Mouse (Mus musculus) telencephalon, adult 2 months (tissue): Measurements from ENCODE around the gene Themis3.

Experiments used
- DNase-seq: peaks from one replicate; pipeline ENCODE4 v3.0.0-alpha.2; 2011; ENCODE audit warnings: low read depth, low spot score

Themis3 gene

DNA sequence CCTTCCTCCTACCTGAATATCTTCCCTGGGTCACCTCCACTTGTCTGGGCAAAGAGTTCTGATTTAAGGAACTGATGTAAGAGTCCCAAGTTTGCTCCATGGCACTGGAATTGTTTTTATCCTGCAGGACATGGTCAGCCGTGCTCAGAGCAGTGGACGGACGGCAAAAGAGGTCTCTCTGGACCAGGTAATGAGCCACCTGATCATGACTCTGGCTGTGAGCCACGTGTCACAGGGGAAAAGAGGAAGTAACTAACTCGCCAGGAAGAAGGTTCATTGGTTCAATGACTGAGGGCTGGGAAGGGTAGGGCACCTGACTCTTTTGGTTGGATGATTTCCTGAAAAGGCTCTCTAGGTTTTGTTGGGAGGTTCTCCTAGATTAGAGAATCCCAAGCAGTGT lies at the start of gene Themis3:
Gene Themis3 (minus strand): TSS at position 187 of the 400 bp plus-strand sequence.
- DNase-seq = no peak

DNA sequence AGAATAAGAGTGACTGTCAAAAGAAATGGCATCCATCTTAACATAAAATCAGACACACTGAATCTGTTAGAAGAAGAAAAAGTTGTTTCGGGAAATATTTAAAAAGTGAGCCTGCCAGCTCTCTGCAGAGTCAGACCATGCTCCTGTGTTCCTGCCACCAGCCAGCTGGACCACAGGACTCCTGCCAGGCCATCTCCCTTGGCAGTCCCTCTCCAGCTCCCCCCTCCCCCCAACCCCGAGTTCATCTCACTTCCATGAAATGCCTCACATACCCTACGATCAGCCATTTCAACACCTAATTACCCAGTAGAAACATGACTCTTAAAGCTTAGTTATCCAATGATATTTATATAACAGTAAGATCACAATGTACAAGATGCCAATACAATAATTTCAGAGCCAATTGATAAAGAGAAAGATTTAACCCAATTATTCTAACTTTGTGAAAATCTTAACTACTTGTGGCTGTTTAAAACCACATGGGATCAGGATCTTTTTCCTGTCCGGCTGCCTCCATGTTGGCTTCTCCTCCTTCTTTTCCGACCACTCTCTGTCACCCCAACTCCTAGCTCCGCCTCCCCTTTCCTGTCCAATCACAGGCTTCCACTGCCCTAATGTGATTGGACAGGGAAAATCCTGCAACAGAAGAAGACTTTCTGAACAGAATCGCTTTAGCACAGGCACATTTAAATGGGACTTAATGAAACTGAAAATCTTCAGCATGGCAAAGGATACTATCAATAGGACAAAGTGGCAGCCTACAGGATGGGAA lies 43.7 kb upstream of the Themis3 start:
- DNase-seq = no peak

- no peak for DNase-seq
Observed at GRCm38 (mm10) chr17:66619996-66620656, 25.7 kb upstream of the Themis3 start.

DNA sequence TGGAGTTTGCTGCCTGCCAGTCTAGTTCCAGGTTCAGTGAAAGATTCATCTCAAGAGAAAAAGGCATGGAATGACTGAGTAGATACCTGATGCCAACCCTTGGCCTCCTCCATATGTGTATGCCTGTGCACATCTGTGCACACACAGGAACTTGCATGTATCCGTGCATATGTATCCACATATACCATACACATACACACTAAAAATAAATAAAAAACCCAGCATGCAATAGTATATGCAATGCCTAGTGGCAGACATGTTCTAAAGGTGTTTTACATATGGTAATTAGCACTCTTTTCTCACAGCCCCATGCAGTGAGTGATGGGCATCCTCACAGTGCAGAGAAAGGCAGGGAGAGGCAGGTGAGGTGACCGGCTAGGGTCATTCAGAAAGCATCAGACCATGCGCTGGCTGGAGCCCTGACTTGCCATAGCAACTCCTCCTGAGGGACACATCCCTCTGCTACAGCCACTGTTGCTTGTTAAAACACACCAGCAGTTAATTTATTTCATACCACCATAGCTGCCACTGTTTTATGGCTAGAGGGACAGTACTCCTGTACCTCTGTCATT lies 24.9 kb upstream of the Themis3 start:
- DNase-seq = no peak

GRCm38 (mm10) chr17:66610032-66610431 lies 15.6 kb upstream of the Themis3 start:
- DNase-seq = no peak

- no peak for DNase-seq
Observed at GRCm38 (mm10) chr17:66604931-66605330, 10.5 kb upstream of the Themis3 start.

- no peak for DNase-seq
Observed at GRCm38 (mm10) chr17:66601171-66601570, 6.8 kb upstream of the Themis3 start.

DNA sequence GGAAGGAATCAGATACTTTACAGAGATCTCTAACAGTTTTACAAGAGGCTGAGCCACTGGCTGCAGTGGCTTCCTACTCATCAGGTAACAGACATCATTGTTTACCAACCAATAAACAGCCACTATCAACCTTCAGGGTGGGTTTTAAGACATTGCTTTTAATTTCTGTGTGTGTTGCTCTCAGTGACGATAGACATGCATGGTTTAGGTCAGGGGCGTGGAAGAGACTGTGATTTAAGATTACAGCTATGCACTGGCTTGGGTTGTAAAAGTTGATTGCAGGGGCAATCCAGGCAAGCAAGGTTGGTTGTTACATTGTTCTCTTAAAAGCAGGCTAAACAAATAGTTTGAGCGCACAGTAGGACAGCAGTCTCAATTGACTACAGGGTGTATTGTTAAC lies 1.4 kb upstream of the Themis3 start:
- no peak for DNase-seq

GRCm38 (mm10) chr17:66595256-66595655 lies 835 bp upstream of the Themis3 start:
- no peak for DNase-seq

GRCm38 (mm10) chr17:66590353-66591075 lies 3.9 kb downstream of the Themis3 start:
- no peak for DNase-seq

GRCm38 (mm10) chr17:66589864-66590263 lies 4.6 kb downstream of the Themis3 start:
- no peak for DNase-seq

GRCm38 (mm10) chr17:66586741-66587140 lies 7.7 kb downstream of the Themis3 start:
- DNase-seq = no peak

- DNase-seq = no peak
Observed at GRCm38 (mm10) chr17:66586078-66586477, 8.3 kb downstream of the Themis3 start.

- DNase-seq = no peak
Observed at GRCm38 (mm10) chr17:66580990-66581389, 13.4 kb downstream of the Themis3 start.

DNA sequence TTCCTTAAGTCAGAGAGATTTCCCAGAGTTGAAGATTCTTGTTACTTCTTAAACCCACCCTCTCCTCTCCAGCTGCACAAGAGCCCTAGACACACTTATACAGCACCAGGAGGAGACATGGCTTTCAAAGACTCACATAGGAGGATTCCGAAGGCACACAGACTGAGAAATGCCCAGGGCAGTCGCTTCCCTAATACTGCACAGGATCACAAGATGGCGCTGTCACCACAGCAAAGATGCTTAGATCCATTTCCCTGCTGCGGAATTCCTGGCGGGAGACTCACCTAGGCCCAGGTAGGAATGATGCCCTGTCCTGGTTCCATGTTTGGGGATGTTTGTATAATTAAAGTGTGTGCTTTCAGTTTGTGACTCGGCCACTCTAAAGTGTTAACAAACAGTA lies 16.4 kb downstream of the Themis3 start:
- peak; percentile 29 for DNase-seq

GRCm38 (mm10) chr17:66577507-66577906 lies 16.9 kb downstream of the Themis3 start:
- DNase-seq = no peak

- DNase-seq = no peak
Observed at GRCm38 (mm10) chr17:66572677-66573060, 21.8 kb downstream of the Themis3 start.

- DNase-seq = no peak
Observed at GRCm38 (mm10) chr17:66571860-66572676, 22.4 kb downstream of the Themis3 start.

DNA sequence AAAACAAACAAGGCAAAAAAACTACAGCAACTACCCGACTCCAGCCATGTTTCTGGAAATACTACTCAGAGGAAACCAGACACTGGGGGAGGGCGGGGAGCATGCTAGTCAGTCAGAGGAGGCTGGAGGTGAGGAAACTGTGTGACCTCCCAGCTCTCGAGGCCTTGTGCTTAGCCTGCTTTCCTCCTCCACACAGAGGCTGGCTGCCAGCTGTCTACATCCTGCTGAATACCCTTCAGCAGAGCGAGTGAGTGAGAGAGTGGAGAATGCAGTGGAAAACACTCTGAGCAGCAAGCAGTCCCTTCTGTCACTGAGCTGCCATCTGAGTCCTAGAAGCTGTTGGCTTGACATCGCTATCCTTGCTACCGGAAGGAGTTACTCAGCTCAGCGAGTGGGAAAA lies 30.2 kb downstream of the Themis3 start:
- DNase-seq = peak; percentile 22

DNA sequence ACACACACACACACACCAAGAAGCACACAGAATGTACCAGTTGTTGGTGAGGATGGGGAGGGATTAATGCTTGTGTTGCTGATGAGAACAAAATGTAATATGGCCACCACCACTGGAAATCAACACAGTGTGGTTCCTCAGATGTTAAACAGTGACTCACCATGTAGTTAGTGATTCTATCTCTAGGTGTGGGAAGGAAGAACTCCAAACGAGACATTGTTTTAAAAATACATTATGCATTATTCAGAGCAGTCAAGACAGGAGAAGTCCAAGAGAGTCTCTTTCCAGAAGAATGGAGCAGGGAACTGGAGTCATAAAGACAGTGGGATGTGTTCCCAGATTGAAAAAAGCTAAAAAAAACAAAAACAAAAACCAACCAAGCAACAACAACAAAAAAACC lies 30.9 kb downstream of the Themis3 start:
- no peak for DNase-seq

DNA sequence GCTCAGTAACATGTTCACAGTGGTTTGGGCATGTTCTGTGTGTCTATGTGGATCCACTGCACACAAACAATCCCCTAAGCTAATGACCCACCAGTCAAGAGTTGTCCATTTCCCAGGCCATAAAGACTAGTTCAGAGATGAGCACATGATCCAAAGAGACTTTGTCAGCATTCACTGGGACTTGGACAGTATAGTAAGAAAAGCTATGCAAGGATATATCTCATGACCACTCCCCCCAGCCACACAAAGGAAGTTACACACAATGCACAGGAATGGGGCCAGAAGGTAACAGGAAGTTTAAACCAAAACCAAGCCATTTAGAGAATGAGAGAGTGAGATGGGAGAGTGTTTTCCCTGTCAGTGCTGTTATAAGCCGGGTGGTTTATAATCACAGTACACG lies 33.0 kb downstream of the Themis3 start:
- DNase-seq = no peak
